Mouse (Mus musculus) left cerebral cortex, adult 8-10 months (tissue): Measurements from ENCODE around the gene Agmo. TPM values are rescaled to one million over a fixed set of nuclear protein-coding genes. Genes with fewer than 3 reads are reported as not detected.

ENCODE experiments used
- DNase-seq, 2 experiments: peaks; one replicate each; pipeline ENCODE4 v3.0.0; 2022; ENCODE audit warnings: low spot score in 2 of 2
- total RNA-seq, 4 experiments: library from RNA; stranded (reverse); gene quantifications; 2 replicates each; pipeline ENCODE4 v1.2.4; 2022

Gene Agmo
- total RNA-seq, 4 experiments from 2014 or later = 4.4 to 6.1 (median 5.7) TPM

GRCm38 (mm10) chr12:37624078-37624477 lies 382.6 kb downstream of the Agmo start:
- DNase-seq = no peak

Other genes starting within 250 kb of the Agmo start
- gene Meox2, start 133.1 kb upstream of the Agmo start, total RNA-seq = under 1 TPM in 2 of 4 experiments, not detected in 2; 0.15 to 0.18 TPM